Mouse (Mus musculus): ENCODE measurements at regions not wholly inside any gene's neighbourhood (a gene's known extent, or its start where the extent isn't known, plus 50 kb on each side); places are given as distances from the start of the nearest gene placed in this dataset.

GRCm38 (mm10) chr10:96947971-96948370 lies 331.2 kb downstream of the Btg1 start:
- CTCF ChIA-PET: interaction anchor here (1.0 kb wide), 1 partner anchor 14 kb away, joined by 3 read pairs; no protein-coding TSS in a partner anchor

GRCm38 (mm10) chr10:96948871-96949270 lies 332.1 kb downstream of the Btg1 start:
- CTCF ChIA-PET: interaction anchor here (0.6 kb wide), 1 partner anchor 712 kb away, joined by 5 read pairs; no protein-coding TSS in a partner anchor

- CTCF ChIA-PET: no interaction called here
Measured at GRCm38 (mm10) chr10:96955036-96955775, 338.4 kb downstream of the Btg1 start.

- CTCF ChIA-PET: no interaction called here
Measured at GRCm38 (mm10) chr10:96955776-96956448, 339.1 kb downstream of the Btg1 start.

- CTCF ChIA-PET: no interaction called here
Measured at GRCm38 (mm10) chr10:96956449-96956834, 339.6 kb downstream of the Btg1 start.

- CTCF ChIA-PET: no interaction called here
Measured at GRCm38 (mm10) chr10:96957019-96957418, 340.2 kb downstream of the Btg1 start.

GRCm38 (mm10) chr10:96969825-96970224 lies 353.0 kb downstream of the Btg1 start:
- CTCF ChIA-PET: no interaction called here

- CTCF ChIA-PET: no interaction called here
Measured at GRCm38 (mm10) chr10:96970737-96971136, 353.9 kb downstream of the Btg1 start.

GRCm38 (mm10) chr10:96971810-96972209 lies 355.0 kb downstream of the Btg1 start:
- CTCF ChIA-PET: no interaction called here

- CTCF ChIA-PET: no interaction called here
Measured at GRCm38 (mm10) chr10:96974326-96974977, 357.6 kb downstream of the Btg1 start.

GRCm38 (mm10) chr10:96976691-96977090 lies 359.9 kb downstream of the Btg1 start:
- CTCF ChIA-PET: no interaction called here

- CTCF ChIA-PET: no interaction called here
Measured at GRCm38 (mm10) chr10:96980494-96980831, 363.7 kb downstream of the Btg1 start.

- CTCF ChIA-PET: no interaction called here
Measured at GRCm38 (mm10) chr10:96980832-96981515, 364.2 kb downstream of the Btg1 start.

GRCm38 (mm10) chr10:96981516-96981869 lies 364.7 kb downstream of the Btg1 start:
- CTCF ChIA-PET: interaction anchor here (0.7 kb wide), 1 partner anchor 813 kb away, joined by 3 read pairs; no protein-coding TSS in a partner anchor

- CTCF ChIA-PET: no interaction called here
Measured at GRCm38 (mm10) chr10:97000871-97001270, 384.1 kb downstream of the Btg1 start.

- CTCF ChIA-PET: no interaction called here
Measured at GRCm38 (mm10) chr10:97008873-97009272, 392.1 kb downstream of the Btg1 start.

- CTCF ChIA-PET: no interaction called here
Measured at GRCm38 (mm10) chr10:97009859-97010258, 393.1 kb downstream of the Btg1 start.

GRCm38 (mm10) chr10:97018641-97019040 lies 401.8 kb downstream of the Btg1 start:
- CTCF ChIA-PET: no interaction called here

- CTCF ChIA-PET: no interaction called here
Measured at GRCm38 (mm10) chr10:97028776-97029175, 412.0 kb downstream of the Btg1 start.

- CTCF ChIA-PET: no interaction called here
Measured at GRCm38 (mm10) chr10:97030996-97031395, 414.2 kb downstream of the Btg1 start.

GRCm38 (mm10) chr10:97035371-97035786 lies 418.6 kb downstream of the Btg1 start:
- CTCF ChIA-PET: no interaction called here

GRCm38 (mm10) chr10:97038025-97038424 lies 421.2 kb downstream of the Btg1 start:
- CTCF ChIA-PET: no interaction called here
